Mouse (Mus musculus): Measurements from ENCODE around the gene Dcaf15. TPM values are rescaled to one million over a fixed set of nuclear protein-coding genes. Genes with fewer than 3 reads are reported as not detected.
A peak's percentile ranks its signal among the peaks of the same experiment; 100 is the strongest.

Dcaf15 gene
- polyA plus RNA-seq, 1 experiment from 2014 or later, result 5.1 TPM

GRCm38 (mm10) chr8:84067047-84067573 is 37.5 kb downstream of the Dcaf15 start:
- DNase-seq (ENCODE audit: low spot score) (peak; percentile 94), ATAC-seq (peak; percentile 73)
- H3K4me3 ChIP-seq (ENCODE audit: low read depth, low read length), result peak overlapping the region; percentile 83
- WGBS, result 2% methylated on average over 30 of the region's 58 CpGs
- TF ChIP-seq CTCF (IDR thresholded peaks at IDR 0.05) (no peak), EP300 (IDR thresholded peaks at IDR 0.05) (peak; percentile 50; the same call in 1 of the 2 replicates)
- no peaks in the 10 kb centered on the region for H3K9me3 ChIP-seq (ENCODE audit: low read length)
- peak overlapping the region; percentile 78 for H3K9ac ChIP-seq (replicated peaks; ENCODE audit: low read depth)
- H3K4me2 ChIP-seq (replicated peaks; ENCODE audit: low read depth, low read length), result peak overlapping the region; percentile 37
- H3K4me1 ChIP-seq (ENCODE audit: insufficient read depth, low read depth, low read length), result peaks cover 24% of the 10 kb centered on the region; the same call in 1 of the 2 replicates
- peak overlapping the region; percentile 96 for H3K27ac ChIP-seq (ENCODE audit: low read length)
- no peaks in the 10 kb centered on the region for H3K36me3 ChIP-seq (ENCODE audit: insufficient read depth, low read length)
- H3K27me3 ChIP-seq (replicated peaks; ENCODE audit: insufficient read depth, low read length), result no peaks in the 10 kb centered on the region

GRCm38 (mm10) chr8:84066291-84066930 is 38.2 kb downstream of the Dcaf15 start, which contains the start of gene Rfx1:
TSS of gene Rfx1 (plus strand) at chr8:84066834.
- Histone ChIP-seq H3K27ac (ENCODE audit: low read length) (peak within 1 kb of the TSS; percentile 96), H3K4me1 (ENCODE audit: insufficient read depth, low read depth, low read length) (peaks cover 20% of the 10 kb centered on the region; the same call in 1 of the 2 replicates), H3K4me2 (replicated peaks; ENCODE audit: low read depth, low read length) (peak within 1 kb of the TSS; percentile 77), H3K9ac (replicated peaks; ENCODE audit: low read depth) (peak within 1 kb of the TSS; percentile 78), H3K4me3 (ENCODE audit: low read depth, low read length) (peak within 1 kb of the TSS; percentile 83), H3K27me3 (replicated peaks; ENCODE audit: insufficient read depth, low read length) (no peaks in the 10 kb centered on the region), H3K36me3 (ENCODE audit: insufficient read depth, low read length) (no peaks in the 10 kb centered on the region), H3K9me3 (ENCODE audit: low read length) (no peaks in the 10 kb centered on the region)
- ATAC-seq (peak; percentile 96), DNase-seq (ENCODE audit: low spot score) (peak; percentile 100)
- TF ChIP-seq EP300 (IDR thresholded peaks at IDR 0.05), result peak; percentile 87
- TF ChIP-seq CTCF (IDR thresholded peaks at IDR 0.05), result 0 out of 2 replicates have a peak, but pooled peaks have one; percentile 16
- WGBS, result 1% methylated on average over 51 of the region's 51 CpGs

DNA sequence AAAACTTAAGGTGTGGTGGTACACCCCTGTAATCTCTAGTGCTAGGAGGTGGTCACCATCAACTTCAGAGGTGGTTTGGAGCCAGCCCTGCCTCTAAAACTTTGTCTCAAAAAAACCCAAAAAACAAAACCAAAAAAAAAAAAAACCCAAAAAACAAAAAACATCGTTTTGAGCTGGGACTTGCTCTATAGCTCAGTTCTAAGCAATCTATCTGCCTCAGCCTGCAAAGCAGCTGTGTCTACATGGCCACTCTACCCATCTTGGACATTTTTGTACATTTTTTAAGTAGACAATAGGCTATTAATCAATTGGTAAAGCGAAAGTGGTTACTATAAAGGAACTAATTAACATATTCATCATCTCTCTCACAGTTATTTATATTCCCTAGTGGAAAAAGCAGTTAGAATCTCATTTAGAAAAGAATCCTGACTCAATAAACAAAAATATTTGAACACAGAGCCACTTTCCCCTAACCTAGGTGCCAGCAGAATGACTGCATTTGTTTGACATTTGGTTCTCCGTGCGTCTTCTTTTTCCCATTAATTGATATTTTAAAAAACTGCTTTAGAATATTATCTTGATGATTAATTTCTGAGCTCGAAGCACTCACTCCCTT is 39.0 kb downstream of the Dcaf15 start:
- 19% methylated on average over 5 of the region's 5 CpGs for WGBS
- Histone ChIP-seq H3K27me3 (replicated peaks; ENCODE audit: insufficient read depth, low read length) (no peaks in the 10 kb centered on the region), H3K9me3 (ENCODE audit: low read length) (no peaks in the 10 kb centered on the region), H3K4me1 (ENCODE audit: insufficient read depth, low read depth, low read length) (peaks cover 20% of the 10 kb centered on the region; the same call in 1 of the 2 replicates), H3K27ac (ENCODE audit: low read length) (peak overlapping the region; percentile 89), H3K4me2 (replicated peaks; ENCODE audit: low read depth, low read length) (peak overlapping the region; percentile 77), H3K4me3 (ENCODE audit: low read depth, low read length) (peak overlapping the region; percentile 53), H3K36me3 (ENCODE audit: insufficient read depth, low read length) (no peaks in the 10 kb centered on the region), H3K9ac (replicated peaks; ENCODE audit: low read depth) (peak overlapping the region; percentile 41)
- TF ChIP-seq CTCF (IDR thresholded peaks at IDR 0.05), result no peak
- no peak for TF ChIP-seq EP300 (IDR thresholded peaks at IDR 0.05)
- DNase-seq (ENCODE audit: low spot score) (peak; percentile 34), ATAC-seq (no peak)

GRCm38 (mm10) chr8:84065037-84065436 is 39.5 kb downstream of the Dcaf15 start, which contains the start of gene Gm10643:
TSS of gene Gm10643 (minus strand) at chr8:84065137.
- Histone ChIP-seq H3K4me1 (ENCODE audit: insufficient read depth, low read depth, low read length) (peaks cover 20% of the 10 kb centered on the region; the same call in 1 of the 2 replicates), H3K9me3 (ENCODE audit: low read length) (no peaks in the 10 kb centered on the region), H3K9ac (replicated peaks; ENCODE audit: low read depth) (peak within 1 kb of the TSS; percentile 41), H3K36me3 (ENCODE audit: insufficient read depth, low read length) (no peaks in the 10 kb centered on the region), H3K27ac (ENCODE audit: low read length) (peak within 1 kb of the TSS; percentile 89), H3K4me3 (ENCODE audit: low read depth, low read length) (peak within 1 kb of the TSS; percentile 53), H3K27me3 (replicated peaks; ENCODE audit: insufficient read depth, low read length) (no peaks in the 10 kb centered on the region), H3K4me2 (replicated peaks; ENCODE audit: low read depth, low read length) (peak within 1 kb of the TSS; percentile 77)
- ATAC-seq, result no peak
- TF ChIP-seq EP300 (IDR thresholded peaks at IDR 0.05) (no peak), CTCF (IDR thresholded peaks at IDR 0.05) (no peak)
- WGBS, result 92% methylated on average over 1 of the region's 1 CpGs
- DNase-seq (ENCODE audit: low spot score), result no peak

DNA sequence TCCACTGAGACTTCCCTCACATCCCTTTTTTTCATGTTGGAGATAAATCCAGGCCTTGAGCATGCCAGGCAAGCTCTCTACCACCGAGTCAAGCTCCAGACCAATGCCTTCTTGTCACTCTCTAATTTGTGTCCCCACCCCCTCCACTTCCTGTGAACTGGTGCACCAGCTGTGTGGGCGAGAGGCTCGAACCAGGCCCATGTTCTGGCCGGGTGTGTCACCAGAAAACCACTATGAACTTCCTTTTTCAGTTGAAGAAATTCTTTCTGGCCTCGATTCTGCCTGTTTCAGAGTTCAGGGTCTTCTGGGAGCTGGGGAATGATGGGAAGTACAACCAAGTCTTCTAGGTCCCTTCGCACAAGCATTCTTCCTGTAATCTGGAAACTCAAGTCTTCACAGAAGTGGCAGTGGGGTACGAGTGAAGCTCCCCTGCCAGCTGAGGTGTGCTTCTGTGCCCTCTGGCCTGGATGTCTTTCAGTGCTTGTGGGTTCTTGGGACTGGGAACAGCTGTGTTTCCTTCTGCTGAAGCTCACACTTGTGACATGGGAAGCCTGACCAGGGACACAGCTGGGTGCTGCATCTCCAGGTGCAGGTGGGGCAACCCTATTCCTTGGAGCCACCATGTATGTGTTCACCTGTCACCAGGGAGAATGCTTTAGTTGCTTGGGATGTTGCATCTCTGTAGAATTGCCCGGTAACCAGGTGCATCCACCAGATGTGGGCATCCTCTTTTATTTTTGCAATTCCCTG is 40.5 kb downstream of the Dcaf15 start:
- TF ChIP-seq EP300 (IDR thresholded peaks at IDR 0.05) (no peak), CTCF (IDR thresholded peaks at IDR 0.05) (no peak)
- no peak overlapping the region for H3K27ac ChIP-seq (ENCODE audit: low read length)
- WGBS, result 57% methylated on average over 8 of the region's 8 CpGs

More for the DNA sequence above, 40.5 kb downstream of the Dcaf15 start:
- Histone ChIP-seq H3K9me3 (ENCODE audit: low read length) (no peaks in the 10 kb centered on the region), H3K4me2 (replicated peaks; ENCODE audit: low read depth, low read length) (no peak overlapping the region), H3K4me3 (ENCODE audit: low read depth, low read length) (no peak overlapping the region), H3K9ac (replicated peaks; ENCODE audit: low read depth) (no peak overlapping the region), H3K27me3 (replicated peaks; ENCODE audit: insufficient read depth, low read length) (no peaks in the 10 kb centered on the region), H3K36me3 (ENCODE audit: insufficient read depth, low read length) (no peaks in the 10 kb centered on the region), H3K4me1 (ENCODE audit: insufficient read depth, low read depth, low read length) (peaks cover 13% of the 10 kb centered on the region; the same call in 1 of the 2 replicates)
- ATAC-seq (no peak), DNase-seq (ENCODE audit: low spot score) (peak; percentile 26)
